Mouse (Mus musculus): ENCODE results near the gene Padi2.

GRCm38 (mm10) chr4:140872686-140872992 lies 33.5 kb upstream of the Padi2 start:
- no peak for TF ChIP-seq MAX (IDR thresholded peaks at IDR 0.05)
- TF ChIP-seq MYOG (IDR thresholded peaks at IDR 0.05; ENCODE audit: control insufficient read depth, extremely low read depth, insufficient read length), result no peak

Data from C2C12 (cell line).